Mouse (Mus musculus) granulocyte monocyte progenitor cell, adult 5-6 weeks (primary cell): ENCODE measurements at regions not wholly inside any gene's neighbourhood (a gene's known extent, or its start where the extent isn't known, plus 50 kb on each side); places are given as distances from the start of the nearest gene placed in this dataset.
"Not testable (repeated sequence)": the region's sequence is repeated elsewhere in the genome, so short reads cannot be mapped to it uniquely, and the experiment has no call there.

Experiments
- ATAC-seq: replicated peaks from 2 replicates; pipeline ENCODE4 v1.8.0; 2016; ENCODE audit warnings: mild to moderate bottlenecking, moderate TSS enrichment, inconsistent platforms; ENCODE audit not compliant: poor library complexity, severe bottlenecking

- ATAC-seq = no peak
These were observed 67.2 kb downstream of the Qdpr start for GRCm38 (mm10) chr5:45382804-45383203.

DNA sequence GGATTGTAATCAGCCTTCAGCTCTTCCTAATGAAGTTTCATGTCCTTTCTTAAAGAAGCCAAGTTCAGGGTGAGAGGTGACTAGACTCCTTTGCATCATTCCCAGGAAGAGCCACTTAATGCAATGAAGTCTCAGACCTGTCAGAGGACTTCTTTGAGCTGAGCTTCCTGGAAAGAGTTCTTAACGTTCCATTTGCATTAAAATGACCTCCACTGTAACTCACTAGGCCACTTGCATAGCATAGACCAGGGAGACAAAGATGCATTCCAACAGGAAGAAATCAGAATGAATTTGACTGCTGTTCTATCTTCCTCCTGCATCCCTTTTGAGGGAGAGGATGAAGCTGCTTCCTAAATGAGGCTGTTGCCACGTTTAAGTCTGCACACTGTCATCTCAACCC lies 71.5 kb downstream of the Qdpr start:
- no peak for ATAC-seq

DNA sequence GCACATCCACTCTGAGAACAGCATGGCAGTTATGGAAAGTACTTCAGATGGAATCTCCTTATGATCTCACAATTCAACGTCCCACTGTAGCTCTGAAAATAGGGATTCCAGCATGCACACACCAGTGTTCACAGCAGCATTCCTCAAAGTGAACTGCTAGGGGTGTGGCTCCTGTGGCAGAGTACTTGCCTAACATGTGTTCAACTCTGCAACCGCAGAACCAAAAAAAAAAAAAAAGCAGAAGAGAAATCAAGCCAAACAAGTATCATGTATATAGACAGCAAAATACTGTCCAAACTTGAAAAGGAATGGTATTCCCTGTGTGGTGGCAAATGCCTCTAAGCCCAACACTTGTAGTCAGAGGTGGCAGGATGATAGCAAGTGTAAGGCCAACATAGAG lies 77.0 kb downstream of the Qdpr start:
- peak; percentile 98 for ATAC-seq

DNA sequence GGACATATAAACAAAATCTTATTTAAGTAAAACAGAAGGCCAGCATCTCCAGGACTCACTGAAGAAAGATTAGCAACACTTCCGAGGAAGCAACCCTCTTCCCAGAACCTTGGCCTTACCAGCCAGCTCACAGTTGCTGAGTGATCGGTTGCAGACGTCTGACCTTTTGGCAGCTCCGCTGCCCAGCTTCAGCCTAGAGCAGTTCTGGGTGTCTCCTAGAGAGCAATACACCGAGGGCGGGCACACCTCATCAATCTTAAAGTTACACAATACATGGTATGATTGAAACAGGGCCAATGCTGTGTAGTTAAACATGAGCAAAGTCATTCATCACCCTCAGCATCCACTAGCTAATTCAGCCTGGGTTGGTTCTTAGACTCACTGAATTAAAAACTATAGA lies 81.6 kb downstream of the Qdpr start:
- no peak for ATAC-seq

DNA sequence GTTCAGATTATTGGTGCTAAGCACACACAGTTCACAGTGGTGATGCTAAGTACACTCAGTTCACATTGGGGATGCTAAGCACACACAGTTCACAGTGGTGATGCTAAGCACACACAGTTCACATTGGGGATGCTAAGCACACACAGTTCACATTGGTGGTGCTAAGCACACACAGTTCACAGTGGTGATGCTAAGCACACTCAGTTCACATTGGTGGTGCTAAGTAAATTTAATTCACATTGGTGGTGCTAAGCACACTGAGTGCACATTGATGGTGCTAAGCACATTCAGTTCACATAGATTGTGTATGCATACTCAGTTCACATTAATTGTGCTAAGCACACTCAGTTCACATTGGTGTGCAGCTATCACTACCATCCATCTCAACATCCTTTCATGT lies 89.8 kb downstream of the Qdpr start:
- no peak for ATAC-seq

GRCm38 (mm10) chr5:45340411-45340810 lies 109.6 kb downstream of the Qdpr start:
- ATAC-seq = peak; percentile 89

- ATAC-seq = no peak
These were observed 113.2 kb downstream of the Qdpr start for GRCm38 (mm10) chr5:45336801-45337200.

GRCm38 (mm10) chr5:45324468-45324867 lies 125.6 kb downstream of the Qdpr start:
- not testable (repeated sequence) for ATAC-seq

DNA sequence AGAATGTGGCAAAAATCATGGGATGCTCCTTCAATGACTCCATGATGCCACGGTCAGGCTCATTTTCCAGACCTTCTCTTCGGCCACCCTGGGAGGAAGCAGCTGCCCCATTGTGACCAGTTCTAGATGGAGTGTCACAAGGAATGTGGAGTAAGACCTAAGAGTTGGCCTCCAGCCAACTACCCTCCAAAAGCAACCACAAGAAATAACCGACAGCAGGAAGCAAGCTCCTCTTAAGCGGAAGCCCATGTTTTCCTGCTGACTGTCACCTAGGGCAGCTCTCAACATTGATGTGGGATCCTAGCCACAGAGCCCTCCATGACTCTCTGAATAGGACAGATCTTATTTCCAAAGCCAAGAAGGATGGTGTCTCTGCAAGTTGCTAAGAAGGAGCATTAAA lies 126.5 kb downstream of the Qdpr start:
- peak; percentile 98 for ATAC-seq

DNA sequence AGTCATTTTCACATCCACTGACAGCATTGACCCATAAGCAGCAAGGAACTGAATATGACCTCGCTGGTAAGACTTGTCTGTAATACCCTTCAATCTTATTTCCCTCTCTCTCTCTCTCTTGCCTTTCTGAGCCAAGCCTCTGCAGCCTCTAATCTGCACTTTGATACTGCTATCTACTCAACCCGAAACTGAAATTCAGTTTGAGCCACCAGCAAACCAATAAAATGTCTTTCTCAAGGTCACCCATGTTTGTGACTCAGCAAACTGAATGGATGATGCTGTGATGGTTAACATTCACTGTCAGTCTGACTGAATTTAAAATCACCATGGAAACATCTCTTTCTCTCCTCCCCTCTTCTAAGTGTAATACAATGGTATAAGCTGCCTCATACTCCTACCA lies 132.0 kb downstream of the Qdpr start:
- no peak for ATAC-seq

GRCm38 (mm10) chr5:45301120-45301519 lies 148.9 kb downstream of the Qdpr start:
- ATAC-seq = no peak

DNA sequence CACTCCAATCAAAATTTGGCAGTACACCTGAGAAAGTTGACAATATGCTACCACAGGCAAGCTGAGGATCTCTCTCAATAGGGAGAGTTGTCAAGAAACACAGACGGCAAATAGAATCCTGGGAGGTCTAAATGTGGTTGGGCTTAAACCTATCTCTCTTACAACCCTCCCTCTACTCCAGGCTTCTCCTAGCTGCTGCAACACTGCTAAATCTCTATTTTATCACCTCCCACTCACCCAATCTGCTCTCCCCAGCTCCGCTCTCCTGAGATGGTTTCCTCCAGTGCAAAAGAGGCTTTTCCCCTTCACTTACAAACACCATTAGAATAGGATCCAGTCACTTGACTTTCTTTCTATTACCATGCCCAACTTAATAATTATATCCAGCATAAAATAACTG lies 151.2 kb downstream of the Qdpr start:
- no peak for ATAC-seq

DNA sequence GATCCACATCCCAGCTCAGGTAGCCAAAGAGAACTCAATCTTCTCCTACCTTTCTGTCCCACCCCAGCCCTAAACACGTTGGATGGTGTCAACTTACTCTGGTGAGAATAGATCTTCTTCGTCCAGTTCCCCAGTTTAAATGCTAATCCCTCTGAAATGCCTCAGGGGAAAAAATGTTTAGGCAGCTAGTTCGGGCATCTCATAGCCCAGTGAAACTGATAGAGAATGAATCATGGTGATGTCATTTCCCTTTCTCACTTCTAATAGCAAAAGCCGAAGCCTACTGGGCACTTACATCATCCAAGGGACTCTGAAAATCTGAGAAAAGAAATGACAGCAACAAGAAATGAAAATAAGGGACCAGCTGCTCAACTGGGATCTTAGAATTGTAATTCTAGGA lies 154.9 kb downstream of the Qdpr start:
- ATAC-seq = peak; percentile 55

DNA sequence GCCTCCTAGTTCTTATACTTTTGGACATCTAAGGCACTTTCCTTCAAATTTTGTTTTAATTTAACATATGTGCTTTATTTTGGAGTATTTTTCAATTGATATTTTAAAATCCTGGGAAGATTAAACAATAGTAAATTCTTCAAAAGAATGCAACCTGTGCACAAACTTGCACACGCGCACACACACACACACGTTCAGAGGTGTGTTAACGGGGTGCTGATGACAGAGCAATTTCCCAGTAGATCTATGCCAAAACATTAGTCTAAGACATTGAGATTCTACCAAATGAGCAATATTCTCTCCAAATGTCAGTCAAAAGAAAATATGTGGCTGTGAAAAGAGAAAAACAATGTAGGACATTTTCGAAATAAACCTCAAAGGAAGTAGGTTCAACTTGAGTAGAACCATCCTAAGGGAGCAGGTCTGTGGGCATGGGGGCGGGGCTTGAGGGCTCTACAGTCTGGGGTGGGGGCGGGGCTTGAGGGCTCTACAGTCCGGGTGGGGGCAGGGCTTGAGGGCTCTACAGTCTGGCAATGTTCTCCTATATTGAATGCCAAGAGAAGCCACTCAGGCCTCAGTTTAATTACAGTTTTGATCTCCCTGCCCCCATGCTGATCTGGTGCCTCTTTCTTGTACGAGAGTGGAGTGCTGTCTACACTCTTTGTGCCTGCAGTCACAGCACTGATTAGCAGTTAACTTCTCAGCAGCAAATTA lies 157.0 kb downstream of the Qdpr start:
- peak; percentile 64 for ATAC-seq

GRCm38 (mm10) chr5:45292383-45292782 lies 157.7 kb downstream of the Qdpr start:
- ATAC-seq = peak; percentile 79

GRCm38 (mm10) chr5:45291752-45292151 lies 158.3 kb downstream of the Qdpr start:
- no peak for ATAC-seq

- ATAC-seq = peak; percentile 73
These were observed 158.8 kb downstream of the Qdpr start for GRCm38 (mm10) chr5:45291276-45291675.

- no peak for ATAC-seq
These were observed 163.6 kb downstream of the Qdpr start for GRCm38 (mm10) chr5:45286454-45286853.

DNA sequence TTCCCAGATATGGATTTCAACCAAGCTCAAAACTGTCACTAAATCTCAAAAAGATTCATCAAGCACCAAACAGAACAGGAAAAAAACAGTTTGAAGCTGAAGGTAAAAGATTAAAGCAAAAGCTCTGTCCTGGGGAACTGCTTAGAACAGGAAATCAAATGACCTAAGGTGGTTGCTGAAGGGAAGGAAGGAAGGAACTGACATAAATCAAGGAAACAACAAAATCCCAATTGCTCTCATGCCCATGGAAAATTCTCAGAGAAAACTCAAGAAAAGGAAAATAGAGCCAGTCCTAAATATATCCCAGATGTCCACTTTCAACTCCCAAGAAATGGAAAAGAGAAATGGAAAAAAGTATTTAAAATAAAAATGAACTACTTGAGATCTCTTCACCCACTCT lies 165.4 kb downstream of the Qdpr start:
- no peak for ATAC-seq

GRCm38 (mm10) chr5:45283908-45284415 lies 166.1 kb downstream of the Qdpr start:
- no peak for ATAC-seq

DNA sequence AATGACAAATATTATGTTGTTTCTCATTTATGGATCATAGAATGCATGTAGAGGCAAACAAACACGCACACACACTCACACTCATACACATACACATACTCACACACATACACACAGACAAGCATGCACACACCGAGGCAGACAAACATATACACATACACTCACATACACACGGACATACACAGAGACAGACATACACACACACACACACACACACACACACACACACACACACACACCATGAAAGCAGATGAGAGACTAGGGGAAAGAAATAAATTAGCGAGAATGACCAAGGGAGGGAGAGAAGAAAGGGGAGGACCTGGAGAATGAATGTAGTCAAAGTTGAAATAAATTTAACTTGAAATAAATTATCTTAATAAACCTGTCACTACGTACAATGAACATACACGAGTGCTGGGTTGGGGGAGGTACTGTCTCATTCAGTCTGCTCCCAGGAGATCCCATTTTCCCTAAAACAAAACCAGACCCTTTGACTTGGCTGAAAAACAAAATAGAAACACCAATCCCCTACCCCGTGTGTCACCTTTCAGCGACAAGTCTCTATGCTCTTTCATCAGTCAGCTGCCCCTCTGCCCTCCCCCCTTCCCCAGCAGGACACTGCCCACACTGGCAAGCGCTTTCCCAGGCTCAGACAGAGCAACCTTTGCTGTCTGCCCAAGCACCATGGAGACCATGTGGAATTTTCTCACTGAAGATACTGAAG lies 167.7 kb downstream of the Qdpr start:
- no peak for ATAC-seq

DNA sequence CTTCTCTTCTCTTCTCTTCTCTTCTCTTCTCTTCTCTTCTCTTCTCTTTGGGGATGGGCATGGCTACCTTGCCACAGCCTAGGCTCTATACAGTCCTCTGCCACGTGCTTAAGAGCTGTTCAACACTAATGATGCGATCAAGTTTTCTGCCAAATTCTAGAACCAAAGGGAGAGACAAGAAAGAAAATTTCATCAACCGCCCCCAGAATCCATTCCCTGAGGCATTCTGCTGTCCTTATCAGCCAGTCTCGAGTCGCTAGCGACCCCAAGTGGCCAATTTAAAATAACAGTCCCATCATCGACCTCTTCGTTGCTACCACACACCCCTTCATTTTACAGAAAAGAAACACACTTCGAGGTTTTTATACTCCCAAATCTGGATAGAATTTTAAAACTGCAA lies 171.5 kb downstream of the Qdpr start:
- peak; percentile 84 for ATAC-seq
